Mouse (Mus musculus): ENCODE data around the gene Dennd1b.

Dennd1b gene

GRCm38 (mm10) chr1:139122626-139123025, 159.4 kb downstream of the Dennd1b start:
- POLR2A ChIA-PET = interaction anchor here in 2 of 4 experiments (0.5 to 1.1 kb wide), 4 partner anchors 9 to 335 kb away, joined by 3 to 4 read pairs (median 3); no protein-coding TSS in a partner anchor
- CTCF ChIA-PET = no interaction called here

- CTCF ChIA-PET = no interaction called here
- POLR2A ChIA-PET = no interaction called here
Observed at GRCm38 (mm10) chr1:139139644-139140043, 176.4 kb downstream of the Dennd1b start.

GRCm38 (mm10) chr1:139145516-139145915, 182.3 kb downstream of the Dennd1b start:
- ChIA-PET CTCF (no interaction called here), POLR2A (no interaction called here)

- ChIA-PET POLR2A (no interaction called here), CTCF (interaction anchor here in 1 of 4 experiments (0.5 kb wide), 1 partner anchor 1126 kb away, joined by 4 read pairs; no protein-coding TSS in a partner anchor)
Observed at GRCm38 (mm10) chr1:139146306-139146705, 183.1 kb downstream of the Dennd1b start.

GRCm38 (mm10) chr1:139153006-139153405, 189.8 kb downstream of the Dennd1b start:
- ChIA-PET POLR2A (no interaction called here), CTCF (no interaction called here)

GRCm38 (mm10) chr1:139153493-139153892, 190.3 kb downstream of the Dennd1b start:
- ChIA-PET CTCF (interaction anchor here in 1 of 4 experiments (0.6 kb wide), 1 partner anchor 26 kb away, joined by 3 read pairs; no protein-coding TSS in a partner anchor), POLR2A (no interaction called here)

GRCm38 (mm10) chr1:139156397-139156796, 193.2 kb downstream of the Dennd1b start:
- CTCF ChIA-PET = no interaction called here
- POLR2A ChIA-PET = no interaction called here

- POLR2A ChIA-PET = interaction anchor here in 3 of 4 experiments (0.6 to 0.7 kb wide), 3 partner anchors 106 to 199 kb away, joined by 3 to 11 read pairs (median 4); no protein-coding TSS in a partner anchor
- CTCF ChIA-PET = interaction anchor here (0.5 to 1.0 kb wide), 5 partner anchors 71 to 323 kb away, joined by 3 to 4 read pairs (median 4); no protein-coding TSS in a partner anchor
Observed at GRCm38 (mm10) chr1:139161619-139162018, 198.4 kb downstream of the Dennd1b start.

- POLR2A ChIA-PET = interaction anchor here in 2 of 4 experiments (0.7 to 1.0 kb wide), 2 partner anchors 200 to 264 kb away, joined by 3 read pairs; partner anchors contain the start of gene Dennd1b (in 1 of the 2)
- CTCF ChIA-PET = interaction anchor here in 3 of 4 experiments (0.5 to 1.6 kb wide), 11 partner anchors 9 to 828 kb away, joined by 3 to 6 read pairs (median 4); no protein-coding TSS in a partner anchor
Observed at GRCm38 (mm10) chr1:139162814-139163213, 199.6 kb downstream of the Dennd1b start.

- POLR2A ChIA-PET = no interaction called here
- CTCF ChIA-PET = interaction anchor here in 1 of 4 experiments (1.5 kb wide), 1 partner anchor 11 kb away, joined by 4 read pairs; no protein-coding TSS in a partner anchor
Observed at GRCm38 (mm10) chr1:139174058-139174832, 211.0 kb downstream of the Dennd1b start.

GRCm38 (mm10) chr1:139179707-139180106, 216.5 kb downstream of the Dennd1b start:
- CTCF ChIA-PET = no interaction called here
- POLR2A ChIA-PET = no interaction called here

GRCm38 (mm10) chr1:139180481-139181149, 217.4 kb downstream of the Dennd1b start:
- ChIA-PET CTCF (no interaction called here), POLR2A (no interaction called here)

- ChIA-PET POLR2A (no interaction called here), CTCF (no interaction called here)
Observed at GRCm38 (mm10) chr1:139192635-139193034, 229.4 kb downstream of the Dennd1b start.

- CTCF ChIA-PET = no interaction called here
- POLR2A ChIA-PET = no interaction called here
Observed at GRCm38 (mm10) chr1:139194011-139194410, 230.8 kb downstream of the Dennd1b start.

GRCm38 (mm10) chr1:139194428-139195028, 231.3 kb downstream of the Dennd1b start:
- ChIA-PET CTCF (no interaction called here), POLR2A (no interaction called here)

- CTCF ChIA-PET = interaction anchor here in 1 of 4 experiments (0.5 kb wide), 1 partner anchor 531 kb away, joined by 3 read pairs; no protein-coding TSS in a partner anchor
- POLR2A ChIA-PET = interaction anchor here in 1 of 4 experiments (0.6 kb wide), 1 partner anchor 201 kb away, joined by 6 read pairs; no protein-coding TSS in a partner anchor
Observed at GRCm38 (mm10) chr1:139203026-139203425, 239.8 kb downstream of the Dennd1b start.

- ChIA-PET POLR2A (interaction anchor here in 1 of 4 experiments (0.7 kb wide), 1 partner anchor 36 kb away, joined by 5 read pairs; no protein-coding TSS in a partner anchor), CTCF (interaction anchor here in 1 of 4 experiments (0.7 kb wide), 1 partner anchor 668 kb away, joined by 3 read pairs; no protein-coding TSS in a partner anchor)
Observed at GRCm38 (mm10) chr1:139206259-139206658, 243.0 kb downstream of the Dennd1b start.

- POLR2A ChIA-PET = no interaction called here
Observed at GRCm38 (mm10) chr1:139209796-139210195, 246.6 kb downstream of the Dennd1b start.

GRCm38 (mm10) chr1:139210505-139210904, 247.3 kb downstream of the Dennd1b start:
- ChIA-PET POLR2A (interaction anchor here in 1 of 4 experiments (0.6 kb wide), 1 partner anchor 210 kb away, joined by 6 read pairs; no protein-coding TSS in a partner anchor), CTCF (no interaction called here)

More at GRCm38 (mm10) chr1:139209796-139210195, 246.6 kb downstream of the Dennd1b start:
- CTCF ChIA-PET = no interaction called here
